Mouse (Mus musculus) testis, postnatal 10 days (tissue): ENCODE data around the gene Gm4881.

Experiments used
- DNase-seq: peaks from one replicate; pipeline ENCODE4 v3.0.0; 2021; ENCODE audit warnings: low spot score

Gene Gm4881

GRCm38 (mm10) chr7:24944257-24944950 lies at the start of gene Gm4881:
Gene Gm4881, minus strand, starts transcription at chr7:24944494.
- DNase-seq, result no peak

- no peak for DNase-seq
Measured at GRCm38 (mm10) chr7:24993081-24993480, 48.8 kb upstream of the Gm4881 start.

GRCm38 (mm10) chr7:24990478-24990877 lies 46.2 kb upstream of the Gm4881 start:
- no peak for DNase-seq

GRCm38 (mm10) chr7:24987941-24988340 lies 43.6 kb upstream of the Gm4881 start:
- DNase-seq, result no peak

- DNase-seq, result no peak
Measured at GRCm38 (mm10) chr7:24985799-24986198, 41.5 kb upstream of the Gm4881 start.

- DNase-seq, result no peak
Measured at GRCm38 (mm10) chr7:24984307-24984706, 40.0 kb upstream of the Gm4881 start.

- no peak for DNase-seq
Measured at GRCm38 (mm10) chr7:24983396-24983795, 39.1 kb upstream of the Gm4881 start.

- DNase-seq, result no peak
Measured at GRCm38 (mm10) chr7:24980439-24980838, 36.1 kb upstream of the Gm4881 start.

- DNase-seq, result no peak
Measured at GRCm38 (mm10) chr7:24978781-24979180, 34.5 kb upstream of the Gm4881 start.

- peak; percentile 60 for DNase-seq
Measured at GRCm38 (mm10) chr7:24974893-24975595, 30.8 kb upstream of the Gm4881 start.

GRCm38 (mm10) chr7:24973902-24974301 lies 29.6 kb upstream of the Gm4881 start:
- no peak for DNase-seq

GRCm38 (mm10) chr7:24973208-24973607 lies 28.9 kb upstream of the Gm4881 start:
- DNase-seq, result no peak

- peak; percentile 93 for DNase-seq
Measured at GRCm38 (mm10) chr7:24971972-24972893, 27.9 kb upstream of the Gm4881 start, which contains the start of gene Rabac1. Gene Rabac1, minus strand, starts transcription at chr7:24972754.

- DNase-seq, result peak; percentile 69
Measured at GRCm38 (mm10) chr7:24971261-24971971, 27.1 kb upstream of the Gm4881 start.

GRCm38 (mm10) chr7:24970341-24970740 lies 26.0 kb upstream of the Gm4881 start:
- no peak for DNase-seq

GRCm38 (mm10) chr7:24969805-24970204 lies 25.5 kb upstream of the Gm4881 start:
- no peak for DNase-seq

- no peak for DNase-seq
Measured at GRCm38 (mm10) chr7:24968463-24968862, 24.2 kb upstream of the Gm4881 start.

GRCm38 (mm10) chr7:24967966-24968365 lies 23.7 kb upstream of the Gm4881 start:
- DNase-seq, result no peak

- peak; percentile 89 for DNase-seq
Measured at GRCm38 (mm10) chr7:24964897-24965535, 20.7 kb upstream of the Gm4881 start.

- no peak for DNase-seq
Measured at GRCm38 (mm10) chr7:24964288-24964687, 20.0 kb upstream of the Gm4881 start.

GRCm38 (mm10) chr7:24955226-24955625 lies 10.9 kb upstream of the Gm4881 start:
- no peak for DNase-seq
